Mouse (Mus musculus) CH12.LX (cell line): ENCODE results near the gene Dlst.

Experiments used
- CTCF ChIP-seq, 2 experiments: IDR thresholded peaks in 1 of 2; conservative IDR thresholded peaks in 1 of 2; 2 replicates each; pipeline ENCODE4 v1.5.1; 2011 to 2012; ENCODE audit warnings: low read depth in 2 of 2, low read length in 2 of 2, improper control_type of control experiment in 1 of 2, inconsistent platforms in 1 of 2, mild to moderate bottlenecking in 1 of 2, moderate library complexity in 1 of 2
- E2F4 ChIP-seq: IDR thresholded peaks from 2 replicates; pipeline ENCODE4 v1.6.1; 2011; ENCODE audit warnings: low read depth, low read length, improper control_type of control experiment; ENCODE audit not compliant: insufficient replicate concordance
- ELF1 ChIP-seq: IDR thresholded peaks from 2 replicates; pipeline ENCODE4 v1.6.1; 2014; ENCODE audit warnings: low read depth, mild to moderate bottlenecking, inconsistent platforms, low read length, improper control_type of control experiment
- EP300 ChIP-seq: IDR thresholded peaks from 2 replicates; pipeline ENCODE4 v1.6.1; 2011; ENCODE audit warnings: low read length, improper control_type of control experiment
- HCFC1 ChIP-seq: IDR thresholded peaks from 2 replicates; pipeline ENCODE4 v1.6.1; 2012; ENCODE audit warnings: low read depth, mild to moderate bottlenecking, inconsistent platforms, low read length, improper control_type of control experiment
- IRF4 ChIP-seq: IDR thresholded peaks from 2 replicates; pipeline ENCODE4 v1.6.1; 2014; ENCODE audit warnings: low read depth, mild to moderate bottlenecking, inconsistent platforms, low read length, improper control_type of control experiment
- KAT2A ChIP-seq: IDR thresholded peaks from 2 replicates; pipeline ENCODE4 v1.6.1; 2012; ENCODE audit warnings: low read length, improper control_type of control experiment, inconsistent platforms; ENCODE audit not compliant: insufficient replicate concordance
- MAX ChIP-seq: IDR thresholded peaks from 2 replicates; pipeline ENCODE4 v1.6.1; 2011; ENCODE audit warnings: low read length, improper control_type of control experiment
- NRF1 ChIP-seq: IDR thresholded peaks from 2 replicates; pipeline ENCODE4 v1.6.1; 2014; ENCODE audit warnings: low read depth, mild to moderate bottlenecking, inconsistent platforms, low read length, improper control_type of control experiment, moderate library complexity
- POLR2A ChIP-seq: IDR thresholded peaks from 2 replicates; pipeline ENCODE4 v1.6.1; 2011; ENCODE audit warnings: low read depth, mild to moderate bottlenecking, improper control_type of control experiment, low read length
- TCF12 ChIP-seq: IDR thresholded peaks from 2 replicates; pipeline ENCODE4 v1.6.1; 2014; ENCODE audit warnings: low read depth, mild to moderate bottlenecking, inconsistent platforms, low read length, improper control_type of control experiment
- UBTF ChIP-seq: IDR thresholded peaks from 2 replicates; pipeline ENCODE4 v1.6.1; 2012; ENCODE audit warnings: low read depth, mild to moderate bottlenecking, inconsistent platforms, low read length, improper control_type of control experiment, moderate library complexity
- ZC3H11A ChIP-seq: IDR thresholded peaks from 2 replicates; pipeline ENCODE4 v1.6.1; 2012; ENCODE audit warnings: low read depth, mild to moderate bottlenecking, inconsistent platforms, low read length, improper control_type of control experiment
- ZNF384 ChIP-seq: IDR thresholded peaks from 2 replicates; pipeline ENCODE4 v1.6.1; 2012; ENCODE audit warnings: low read depth, low read length, improper control_type of control experiment, inconsistent platforms

DNA sequence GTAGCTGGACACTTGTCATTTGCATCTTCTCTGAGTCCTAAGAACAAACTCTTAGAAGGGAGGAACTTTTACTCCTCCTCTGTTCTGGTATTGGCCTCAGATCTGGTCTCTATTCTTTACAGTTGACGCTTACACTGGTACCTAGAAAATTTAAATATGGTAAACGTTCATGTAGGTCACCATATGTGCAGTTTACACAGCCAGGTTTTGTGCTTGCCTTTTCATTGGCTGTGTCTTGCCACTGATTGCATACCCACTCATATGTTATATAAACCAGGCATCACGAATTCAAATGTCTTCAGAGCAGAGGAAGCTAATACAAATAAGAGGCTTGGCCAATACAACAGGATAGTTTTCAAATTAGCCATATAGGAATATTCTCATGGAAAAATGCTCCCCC is 33.5 kb upstream of the Dlst start:
- TF ChIP-seq IRF4 (no peak), E2F4 (no peak), CTCF (conservative IDR thresholded peaks at IDR 0.05 in 1 of 2, IDR thresholded peaks at IDR 0.05 in 1 of 2; ENCODE audit: low read depth in 2 of 2, low read length in 2 of 2) (no peak), EP300 (no peak), ZNF384 (no peak), ELF1 (no peak), POLR2A (no peak), UBTF (no peak), ZC3H11A (no peak), HCFC1 (no peak), TCF12 (no peak), KAT2A (no peak), NRF1 (no peak), MAX (no peak)
